Mouse (Mus musculus): Measurements from ENCODE around the gene Nudcd3. TPM values are rescaled to one million over a fixed set of nuclear protein-coding genes. Genes with fewer than 3 reads are reported as not detected.
A peak's percentile ranks its signal among the peaks of the same experiment; 100 is the strongest.

Nudcd3 gene
- polyA plus RNA-seq, 1 experiment from 2014 or later: 31.5 TPM

- no peak for DNase-seq (ENCODE audit: low spot score)
- no peak for ATAC-seq (ENCODE audit: low read depth)
- no peaks in the 10 kb centered on the region for H3K9me3 ChIP-seq (ENCODE audit: control insufficient read depth, low read length)
- H3K36me3 ChIP-seq (ENCODE audit: control insufficient read depth, insufficient read depth, low read length): no peaks in the 10 kb centered on the region
- H3K4me3 ChIP-seq (ENCODE audit: low read depth, low read length): peak within 1 kb of the TSS; percentile 58
- peaks cover 5% of the 10 kb centered on the region; the same call in 1 of the 2 replicates for H3K4me1 ChIP-seq (ENCODE audit: control insufficient read depth, insufficient read depth, low read length)
- H3K9ac ChIP-seq (ENCODE audit: low read depth, low read length): peak within 1 kb of the TSS; percentile 42
- peak within 1 kb of the TSS; percentile 96 for H3K4me2 ChIP-seq (ENCODE audit: low read depth, low read length)
- no peak within 1 kb of the TSS for H3K27ac ChIP-seq (replicated peaks; ENCODE audit: low read depth, low read length)
- peaks cover 79% of the 10 kb centered on the region for H3K27me3 ChIP-seq (replicated peaks; ENCODE audit: control insufficient read depth, insufficient read depth, low read length)
- WGBS: 9% methylated on average over 6 of the region's 6 CpGs
Measured at GRCm38 (mm10) chr11:6066176-6066575, 134.0 kb downstream of the Nudcd3 start, which contains the start of gene Camk2b. Camk2b (minus strand) TSS chr11:6066362.

- H3K4me1 ChIP-seq (ENCODE audit: control insufficient read depth, insufficient read depth, low read length): peaks cover 5% of the 10 kb centered on the region; the same call in 1 of the 2 replicates
- peak overlapping the region; percentile 42 for H3K9ac ChIP-seq (ENCODE audit: low read depth, low read length)
- 5% methylated on average over 7 of the region's 95 CpGs for WGBS
- peak; percentile 82 for ATAC-seq (ENCODE audit: low read depth)
- peak; percentile 16 for DNase-seq (ENCODE audit: low spot score)
- no peak overlapping the region for H3K27ac ChIP-seq (replicated peaks; ENCODE audit: low read depth, low read length)
- no peaks in the 10 kb centered on the region for H3K9me3 ChIP-seq (ENCODE audit: control insufficient read depth, low read length)
- H3K27me3 ChIP-seq (replicated peaks; ENCODE audit: control insufficient read depth, insufficient read depth, low read length): peaks cover 76% of the 10 kb centered on the region
- H3K4me3 ChIP-seq (ENCODE audit: low read depth, low read length): peak overlapping the region; percentile 58
- peak overlapping the region; percentile 96 for H3K4me2 ChIP-seq (ENCODE audit: low read depth, low read length)
- no peaks in the 10 kb centered on the region for H3K36me3 ChIP-seq (ENCODE audit: control insufficient read depth, insufficient read depth, low read length)
Measured at GRCm38 (mm10) chr11:6065551-6066121, 134.6 kb downstream of the Nudcd3 start.

GRCm38 (mm10) chr11:6065046-6065521, 135.1 kb downstream of the Nudcd3 start:
- ATAC-seq (ENCODE audit: low read depth) (peak; percentile 51), DNase-seq (ENCODE audit: low spot score) (no peak)
- Histone ChIP-seq H3K27me3 (replicated peaks; ENCODE audit: control insufficient read depth, insufficient read depth, low read length) (peaks cover 80% of the 10 kb centered on the region), H3K9me3 (ENCODE audit: control insufficient read depth, low read length) (no peaks in the 10 kb centered on the region), H3K4me1 (ENCODE audit: control insufficient read depth, insufficient read depth, low read length) (peaks cover 5% of the 10 kb centered on the region; the same call in 1 of the 2 replicates), H3K9ac (ENCODE audit: low read depth, low read length) (peak overlapping the region; percentile 42), H3K27ac (replicated peaks; ENCODE audit: low read depth, low read length) (no peak overlapping the region), H3K4me2 (ENCODE audit: low read depth, low read length) (peak overlapping the region; percentile 96), H3K4me3 (ENCODE audit: low read depth, low read length) (peak overlapping the region; percentile 58), H3K36me3 (ENCODE audit: control insufficient read depth, insufficient read depth, low read length) (no peaks in the 10 kb centered on the region)
- WGBS: 0% methylated on average over 5 of the region's 55 CpGs

- WGBS: 4% methylated on average over 29 of the region's 30 CpGs
Measured at GRCm38 (mm10) chr11:6064215-6065045, 135.8 kb downstream of the Nudcd3 start.

GRCm38 (mm10) chr11:6063501-6064214, 136.6 kb downstream of the Nudcd3 start:
- ATAC-seq (ENCODE audit: low read depth): no peak
- WGBS: 38% methylated on average over 17 of the region's 17 CpGs
- Histone ChIP-seq H3K9ac (ENCODE audit: low read depth, low read length) (no peak overlapping the region), H3K27ac (replicated peaks; ENCODE audit: low read depth, low read length) (no peak overlapping the region), H3K4me2 (ENCODE audit: low read depth, low read length) (peak overlapping the region; percentile 96; the same call in 1 of the 2 replicates), H3K4me1 (ENCODE audit: control insufficient read depth, insufficient read depth, low read length) (peaks cover 5% of the 10 kb centered on the region; the same call in 1 of the 2 replicates), H3K27me3 (replicated peaks; ENCODE audit: control insufficient read depth, insufficient read depth, low read length) (peaks cover 69% of the 10 kb centered on the region), H3K9me3 (ENCODE audit: control insufficient read depth, low read length) (no peaks in the 10 kb centered on the region), H3K4me3 (ENCODE audit: low read depth, low read length) (no peak overlapping the region), H3K36me3 (ENCODE audit: control insufficient read depth, insufficient read depth, low read length) (no peaks in the 10 kb centered on the region)
- DNase-seq (ENCODE audit: low spot score): no peak

More at GRCm38 (mm10) chr11:6064215-6065045, 135.8 kb downstream of the Nudcd3 start:
- Histone ChIP-seq H3K27me3 (replicated peaks; ENCODE audit: control insufficient read depth, insufficient read depth, low read length) (peaks cover 75% of the 10 kb centered on the region), H3K36me3 (ENCODE audit: control insufficient read depth, insufficient read depth, low read length) (no peaks in the 10 kb centered on the region), H3K4me2 (ENCODE audit: low read depth, low read length) (peak overlapping the region; percentile 96), H3K4me3 (ENCODE audit: low read depth, low read length) (peak overlapping the region; percentile 58), H3K27ac (replicated peaks; ENCODE audit: low read depth, low read length) (no peak overlapping the region), H3K4me1 (ENCODE audit: control insufficient read depth, insufficient read depth, low read length) (peaks cover 5% of the 10 kb centered on the region; the same call in 1 of the 2 replicates), H3K9me3 (ENCODE audit: control insufficient read depth, low read length) (no peaks in the 10 kb centered on the region), H3K9ac (ENCODE audit: low read depth, low read length) (peak overlapping the region; percentile 42; the same call in 1 of the 2 replicates)
- DNase-seq (ENCODE audit: low spot score) (no peak), ATAC-seq (ENCODE audit: low read depth) (no peak)

- Histone ChIP-seq H3K27ac (replicated peaks; ENCODE audit: low read depth, low read length) (no peak overlapping the region), H3K4me1 (ENCODE audit: control insufficient read depth, insufficient read depth, low read length) (peaks cover 5% of the 10 kb centered on the region; the same call in 1 of the 2 replicates), H3K4me3 (ENCODE audit: low read depth, low read length) (no peak overlapping the region), H3K27me3 (replicated peaks; ENCODE audit: control insufficient read depth, insufficient read depth, low read length) (peaks cover 65% of the 10 kb centered on the region), H3K4me2 (ENCODE audit: low read depth, low read length) (no peak overlapping the region), H3K9me3 (ENCODE audit: control insufficient read depth, low read length) (no peaks in the 10 kb centered on the region), H3K9ac (ENCODE audit: low read depth, low read length) (no peak overlapping the region), H3K36me3 (ENCODE audit: control insufficient read depth, insufficient read depth, low read length) (no peaks in the 10 kb centered on the region)
- 86% methylated on average over 5 of the region's 7 CpGs for WGBS
- DNase-seq (ENCODE audit: low spot score) (no peak), ATAC-seq (ENCODE audit: low read depth) (no peak)
Measured at GRCm38 (mm10) chr11:6063065-6063464, 137.2 kb downstream of the Nudcd3 start.

- no peak for ATAC-seq (ENCODE audit: low read depth)
- peaks cover 57% of the 10 kb centered on the region for H3K27me3 ChIP-seq (replicated peaks; ENCODE audit: control insufficient read depth, insufficient read depth, low read length)
Measured at GRCm38 (mm10) chr11:6062329-6062728, 137.9 kb downstream of the Nudcd3 start.

GRCm38 (mm10) chr11:6061891-6062290, 138.3 kb downstream of the Nudcd3 start:
- peaks cover 53% of the 10 kb centered on the region for H3K27me3 ChIP-seq (replicated peaks; ENCODE audit: control insufficient read depth, insufficient read depth, low read length)
- 76% methylated on average over 5 of the region's 5 CpGs for WGBS
- ATAC-seq (ENCODE audit: low read depth): no peak
- H3K4me1 ChIP-seq (ENCODE audit: control insufficient read depth, insufficient read depth, low read length): peaks cover 5% of the 10 kb centered on the region; the same call in 1 of the 2 replicates
- no peak overlapping the region for H3K9ac ChIP-seq (ENCODE audit: low read depth, low read length)
- H3K27ac ChIP-seq (replicated peaks; ENCODE audit: low read depth, low read length): no peak overlapping the region
- no peaks in the 10 kb centered on the region for H3K9me3 ChIP-seq (ENCODE audit: control insufficient read depth, low read length)
- DNase-seq (ENCODE audit: low spot score): no peak
- no peak overlapping the region for H3K4me3 ChIP-seq (ENCODE audit: low read depth, low read length)
- H3K4me2 ChIP-seq (ENCODE audit: low read depth, low read length): no peak overlapping the region
- no peaks in the 10 kb centered on the region for H3K36me3 ChIP-seq (ENCODE audit: control insufficient read depth, insufficient read depth, low read length)

More at GRCm38 (mm10) chr11:6062329-6062728, 137.9 kb downstream of the Nudcd3 start:
- Histone ChIP-seq H3K4me2 (ENCODE audit: low read depth, low read length) (no peak overlapping the region), H3K9ac (ENCODE audit: low read depth, low read length) (no peak overlapping the region), H3K36me3 (ENCODE audit: control insufficient read depth, insufficient read depth, low read length) (no peaks in the 10 kb centered on the region), H3K4me1 (ENCODE audit: control insufficient read depth, insufficient read depth, low read length) (peaks cover 5% of the 10 kb centered on the region; the same call in 1 of the 2 replicates), H3K27ac (replicated peaks; ENCODE audit: low read depth, low read length) (no peak overlapping the region), H3K4me3 (ENCODE audit: low read depth, low read length) (no peak overlapping the region), H3K9me3 (ENCODE audit: control insufficient read depth, low read length) (no peaks in the 10 kb centered on the region)
- WGBS: 89% methylated on average over 11 of the region's 11 CpGs
- no peak for DNase-seq (ENCODE audit: low spot score)

Measured in embryonic facial prominence, embryonic 14.5 days (tissue).